Mouse (Mus musculus): Measurements from ENCODE around the gene Uggt2. TPM values are rescaled to one million over a fixed set of nuclear protein-coding genes. Genes with fewer than 3 reads are reported as not detected.
A peak's percentile ranks its signal among the peaks of the same experiment; 100 is the strongest.
"Not testable (repeated sequence)": the region's sequence is repeated elsewhere in the genome, so short reads cannot be mapped to it uniquely, and the experiment has no call there.

Gene Uggt2
- polyA plus RNA-seq, 1 experiment from 2014 or later = 15.4 TPM

DNA sequence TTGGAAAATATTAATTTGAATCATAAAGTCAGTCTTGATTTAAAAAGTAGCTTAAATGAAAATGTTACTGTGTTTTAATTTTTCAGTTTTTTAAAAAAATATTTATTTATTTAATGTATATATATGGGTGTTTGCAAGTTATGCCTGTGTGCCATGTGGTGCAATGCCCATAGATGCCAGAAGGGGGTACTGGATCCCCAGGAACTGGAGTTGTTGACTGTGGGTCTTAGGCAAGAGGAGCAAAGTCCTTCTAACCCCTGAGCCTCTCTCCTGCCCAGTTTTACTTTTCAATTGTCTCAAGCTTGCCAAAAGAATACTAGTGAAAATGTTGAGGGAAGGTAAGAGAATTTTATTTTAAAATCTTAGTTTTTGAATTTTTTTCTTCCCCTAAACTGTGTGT lies 95.9 kb downstream of the Uggt2 start:
- H3K27ac ChIP-seq (ENCODE audit: low read depth) = no peak overlapping the region
- no peaks in the 10 kb centered on the region for H3K27me3 ChIP-seq (replicated peaks; ENCODE audit: control insufficient read depth, insufficient read depth, low read length)
- peaks cover 23% of the 10 kb centered on the region for H3K36me3 ChIP-seq (ENCODE audit: control insufficient read depth, insufficient read depth, low read length)
- no peak overlapping the region for H3K9ac ChIP-seq (ENCODE audit: low read length)
- H3K4me1 ChIP-seq (replicated peaks; ENCODE audit: control insufficient read depth, insufficient read depth, low read length) = peaks cover 5% of the 10 kb centered on the region; the same call in 1 of the 2 replicates
- H3K9me3 ChIP-seq (ENCODE audit: control insufficient read depth, low read length) = no peaks in the 10 kb centered on the region
- no peak overlapping the region for H3K4me2 ChIP-seq (ENCODE audit: low read length)
- ATAC-seq (replicated peaks; ENCODE audit: low FRiP score, low TSS enrichment, low read depth) (no peak), DNase-seq (ENCODE audit: low spot score) (no peak)
- no peak overlapping the region for H3K4me3 ChIP-seq (ENCODE audit: low read depth, low read length)

DNA sequence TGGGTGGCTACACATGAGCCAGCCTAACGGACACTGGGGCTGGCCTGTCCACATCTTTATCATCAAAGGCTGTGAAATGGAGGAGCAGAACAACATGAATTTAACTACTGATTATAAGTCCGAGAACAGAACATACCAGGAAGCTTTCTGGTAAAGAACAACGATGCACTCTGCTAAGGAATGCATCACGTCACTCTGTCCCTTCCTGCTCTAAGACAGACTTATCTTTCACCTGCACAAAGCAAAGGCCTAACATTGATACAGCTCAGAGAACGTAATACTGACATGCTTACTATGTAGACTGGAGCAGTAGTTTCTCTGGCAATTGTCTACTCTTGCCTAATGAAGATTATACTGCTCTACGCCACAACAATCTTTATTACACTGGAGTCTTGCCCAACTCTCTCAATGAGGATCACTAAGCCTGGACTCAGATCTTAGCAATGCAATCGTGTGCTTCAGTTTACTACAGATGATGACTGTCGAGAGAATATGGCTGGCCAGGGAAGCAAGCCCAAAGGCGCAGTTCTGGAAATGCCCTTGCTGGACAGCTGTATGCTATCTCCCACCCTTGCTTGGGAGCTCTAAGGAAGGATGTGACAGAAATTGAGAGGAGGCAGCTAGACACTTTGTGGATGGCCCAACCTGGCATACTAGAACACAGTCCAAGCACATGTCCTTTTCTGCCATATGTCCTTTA lies 103.9 kb downstream of the Uggt2 start:
- Histone ChIP-seq H3K4me1 (replicated peaks; ENCODE audit: control insufficient read depth, insufficient read depth, low read length) (no peaks in the 10 kb centered on the region), H3K4me2 (ENCODE audit: low read length) (no peak overlapping the region), H3K4me3 (ENCODE audit: low read depth, low read length) (no peak overlapping the region), H3K27me3 (replicated peaks; ENCODE audit: control insufficient read depth, insufficient read depth, low read length) (no peaks in the 10 kb centered on the region), H3K36me3 (ENCODE audit: control insufficient read depth, insufficient read depth, low read length) (peaks cover 44% of the 10 kb centered on the region), H3K9me3 (ENCODE audit: control insufficient read depth, low read length) (no peaks in the 10 kb centered on the region), H3K9ac (ENCODE audit: low read length) (no peak overlapping the region), H3K27ac (ENCODE audit: low read depth) (no peak overlapping the region)
- DNase-seq (ENCODE audit: low spot score) = no peak
- WGBS = 92% methylated on average over 9 of the region's 9 CpGs
- no peak for ATAC-seq (replicated peaks; ENCODE audit: low FRiP score, low TSS enrichment, low read depth)

DNA sequence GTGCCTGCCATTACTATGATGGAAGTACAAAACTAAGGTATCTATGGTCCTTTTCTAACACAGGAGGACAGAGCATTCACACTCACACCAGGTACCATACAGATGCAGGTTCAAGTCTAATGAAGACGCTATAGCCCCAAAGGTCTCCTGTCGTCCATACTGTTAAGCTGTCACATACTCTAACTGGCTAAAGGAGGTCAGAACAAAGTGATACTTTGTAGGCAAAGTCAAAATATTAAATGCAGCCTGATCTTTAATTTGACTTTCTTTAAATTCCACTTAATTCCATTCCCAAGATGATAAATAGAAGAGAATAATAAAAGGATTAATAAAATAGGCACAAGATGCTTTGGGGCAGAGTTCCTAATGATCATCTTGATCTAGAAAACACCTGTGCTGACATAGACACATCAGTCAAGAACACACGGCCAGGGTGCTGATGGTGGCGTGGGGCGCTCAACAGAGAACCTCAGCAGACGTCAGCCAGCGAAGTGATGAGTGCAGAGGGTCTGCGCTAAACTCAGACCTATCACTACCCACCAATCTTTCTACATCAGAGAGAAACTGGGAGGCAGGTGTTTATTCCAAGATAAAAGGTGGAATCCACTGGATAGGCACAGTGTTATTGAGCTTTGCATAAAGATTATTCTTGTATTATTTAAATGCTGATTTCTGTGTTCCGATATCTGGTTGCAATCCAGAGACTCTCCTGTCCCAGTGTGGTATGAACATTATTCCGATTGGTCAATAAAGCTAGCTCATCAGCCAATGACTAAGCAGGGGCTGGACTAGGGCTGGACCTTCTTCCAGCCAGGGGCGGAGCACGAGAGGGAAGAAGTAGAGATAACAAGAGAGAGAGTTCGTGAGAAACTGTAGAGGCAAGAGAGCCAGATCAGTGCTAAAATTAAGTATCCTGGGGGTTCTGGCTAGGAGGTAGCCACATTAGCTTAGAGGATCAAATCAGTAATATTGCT lies 111.4 kb downstream of the Uggt2 start:
- Histone ChIP-seq H3K27ac (ENCODE audit: low read depth) (no peak overlapping the region), H3K27me3 (replicated peaks; ENCODE audit: control insufficient read depth, insufficient read depth, low read length) (no peaks in the 10 kb centered on the region), H3K4me3 (ENCODE audit: low read depth, low read length) (no peak overlapping the region), H3K4me2 (ENCODE audit: low read length) (no peak overlapping the region), H3K9me3 (ENCODE audit: control insufficient read depth, low read length) (no peaks in the 10 kb centered on the region), H3K36me3 (ENCODE audit: control insufficient read depth, insufficient read depth, low read length) (peaks cover 29% of the 10 kb centered on the region), H3K9ac (ENCODE audit: low read length) (no peak overlapping the region), H3K4me1 (replicated peaks; ENCODE audit: control insufficient read depth, insufficient read depth, low read length) (no peaks in the 10 kb centered on the region)
- no peak for ATAC-seq (replicated peaks; ENCODE audit: low FRiP score, low TSS enrichment, low read depth)
- WGBS = 55% methylated on average over 13 of the region's 13 CpGs
- peak; percentile 41 for DNase-seq (ENCODE audit: low spot score)

DNA sequence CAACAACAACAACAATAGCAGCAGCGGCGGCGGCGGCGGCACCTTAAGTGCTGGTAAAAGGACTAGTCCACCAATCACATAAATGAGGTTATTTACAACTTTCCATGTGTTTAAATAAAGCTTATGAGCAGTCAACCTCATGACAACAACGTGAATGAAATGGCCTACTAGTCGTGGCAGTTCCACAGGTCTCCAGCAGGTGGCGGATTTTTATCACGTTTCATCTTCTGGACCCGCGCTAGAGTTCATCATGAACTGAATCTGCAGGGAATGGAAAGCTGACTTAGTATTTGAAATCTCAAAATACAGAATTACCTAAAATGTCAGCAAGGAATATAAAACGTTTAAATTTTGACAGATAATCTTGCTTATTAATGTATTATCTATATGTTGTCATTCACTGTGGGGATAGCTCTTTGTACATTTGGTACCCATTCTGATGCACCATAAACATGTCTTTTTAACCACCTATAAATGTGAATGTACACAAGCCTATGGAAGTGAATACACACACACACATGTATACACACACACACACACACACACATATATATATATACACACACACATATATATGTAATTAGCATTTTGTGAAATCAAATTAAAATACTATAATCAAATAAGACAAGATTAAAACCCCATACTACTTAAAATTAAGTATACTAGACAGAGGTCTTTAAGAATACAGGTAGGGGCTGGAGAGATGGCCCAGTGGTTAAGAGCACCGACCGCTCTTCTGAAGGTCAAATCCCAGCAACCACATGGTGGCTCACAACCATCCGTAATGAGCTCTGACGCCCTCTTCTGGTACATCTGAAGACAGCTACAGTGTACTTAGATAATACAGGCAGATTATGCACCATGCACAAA lies 112.3 kb downstream of the Uggt2 start:
- no peak overlapping the region for H3K4me3 ChIP-seq (ENCODE audit: low read depth, low read length)
- no peak overlapping the region for H3K27ac ChIP-seq (ENCODE audit: low read depth)
- ATAC-seq (replicated peaks; ENCODE audit: low FRiP score, low TSS enrichment, low read depth) = no peak
- H3K36me3 ChIP-seq (ENCODE audit: control insufficient read depth, insufficient read depth, low read length) = peaks cover 26% of the 10 kb centered on the region
- 44% methylated on average over 16 of the region's 16 CpGs for WGBS
- H3K9me3 ChIP-seq (ENCODE audit: control insufficient read depth, low read length) = no peaks in the 10 kb centered on the region
- H3K4me2 ChIP-seq (ENCODE audit: low read length) = no peak overlapping the region
- H3K4me1 ChIP-seq (replicated peaks; ENCODE audit: control insufficient read depth, insufficient read depth, low read length) = no peaks in the 10 kb centered on the region
- DNase-seq (ENCODE audit: low spot score) = peak; percentile 86
- H3K9ac ChIP-seq (ENCODE audit: low read length) = no peak overlapping the region
- no peaks in the 10 kb centered on the region for H3K27me3 ChIP-seq (replicated peaks; ENCODE audit: control insufficient read depth, insufficient read depth, low read length)

DNA sequence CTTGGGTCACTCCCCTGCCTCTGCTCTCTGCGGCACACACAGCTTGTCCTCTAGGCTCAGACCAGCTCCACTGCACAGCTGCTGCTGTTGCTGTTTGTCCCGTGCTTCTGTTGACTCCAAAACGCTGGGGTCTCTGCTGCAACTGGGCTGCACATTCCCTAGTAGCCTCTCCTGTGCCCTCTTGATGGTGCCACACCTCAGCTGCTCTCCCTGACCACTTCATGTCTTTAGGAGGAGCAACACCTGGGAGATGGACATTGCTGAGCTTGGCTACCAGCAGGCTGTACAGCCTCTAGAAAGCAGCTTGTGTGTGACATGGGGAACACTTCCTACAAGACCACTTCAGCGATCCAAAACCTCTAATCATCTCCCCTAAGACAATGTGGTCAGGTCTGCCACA lies 115.1 kb downstream of the Uggt2 start:
- Histone ChIP-seq H3K4me2 (ENCODE audit: low read length) (no peak overlapping the region), H3K4me3 (ENCODE audit: low read depth, low read length) (no peak overlapping the region), H3K27ac (ENCODE audit: low read depth) (no peak overlapping the region), H3K9ac (ENCODE audit: low read length) (no peak overlapping the region), H3K36me3 (ENCODE audit: control insufficient read depth, insufficient read depth, low read length) (peaks cover 50% of the 10 kb centered on the region), H3K27me3 (replicated peaks; ENCODE audit: control insufficient read depth, insufficient read depth, low read length) (no peaks in the 10 kb centered on the region), H3K9me3 (ENCODE audit: control insufficient read depth, low read length) (no peaks in the 10 kb centered on the region), H3K4me1 (replicated peaks; ENCODE audit: control insufficient read depth, insufficient read depth, low read length) (no peaks in the 10 kb centered on the region)
- ATAC-seq (replicated peaks; ENCODE audit: low FRiP score, low TSS enrichment, low read depth) (no peak), DNase-seq (ENCODE audit: low spot score) (no peak)
- 90% methylated on average over 4 of the region's 4 CpGs for WGBS

DNA sequence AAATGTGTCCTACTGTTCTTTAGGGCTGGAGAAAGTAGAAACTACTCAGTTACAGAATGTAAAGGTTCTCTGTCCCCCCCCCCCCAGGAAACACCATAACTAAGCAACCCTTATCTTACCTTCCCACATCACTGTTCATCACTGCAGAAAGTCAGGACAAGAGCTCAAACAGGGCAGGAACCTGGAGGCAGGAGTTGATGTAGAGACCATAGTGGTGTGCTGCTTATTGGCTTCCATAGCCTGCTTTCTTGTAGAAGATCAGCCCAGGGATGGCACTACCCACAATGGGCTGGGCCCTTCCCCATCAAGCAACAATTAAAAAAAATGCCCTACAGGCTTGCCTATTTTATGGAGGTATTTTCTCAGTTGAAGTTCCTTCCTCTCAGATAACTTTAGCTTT lies 115.8 kb downstream of the Uggt2 start:
- DNase-seq (ENCODE audit: low spot score) (no peak), ATAC-seq (replicated peaks; ENCODE audit: low FRiP score, low TSS enrichment, low read depth) (no peak)
- H3K27ac ChIP-seq (ENCODE audit: low read depth) = no peak overlapping the region
- peaks cover 56% of the 10 kb centered on the region for H3K36me3 ChIP-seq (ENCODE audit: control insufficient read depth, insufficient read depth, low read length)
- H3K4me2 ChIP-seq (ENCODE audit: low read length) = no peak overlapping the region
- no peaks in the 10 kb centered on the region for H3K9me3 ChIP-seq (ENCODE audit: control insufficient read depth, low read length)
- no peaks in the 10 kb centered on the region for H3K27me3 ChIP-seq (replicated peaks; ENCODE audit: control insufficient read depth, insufficient read depth, low read length)
- H3K4me3 ChIP-seq (ENCODE audit: low read depth, low read length) = no peak overlapping the region
- H3K4me1 ChIP-seq (replicated peaks; ENCODE audit: control insufficient read depth, insufficient read depth, low read length) = no peaks in the 10 kb centered on the region
- H3K9ac ChIP-seq (ENCODE audit: low read length) = no peak overlapping the region

DNA sequence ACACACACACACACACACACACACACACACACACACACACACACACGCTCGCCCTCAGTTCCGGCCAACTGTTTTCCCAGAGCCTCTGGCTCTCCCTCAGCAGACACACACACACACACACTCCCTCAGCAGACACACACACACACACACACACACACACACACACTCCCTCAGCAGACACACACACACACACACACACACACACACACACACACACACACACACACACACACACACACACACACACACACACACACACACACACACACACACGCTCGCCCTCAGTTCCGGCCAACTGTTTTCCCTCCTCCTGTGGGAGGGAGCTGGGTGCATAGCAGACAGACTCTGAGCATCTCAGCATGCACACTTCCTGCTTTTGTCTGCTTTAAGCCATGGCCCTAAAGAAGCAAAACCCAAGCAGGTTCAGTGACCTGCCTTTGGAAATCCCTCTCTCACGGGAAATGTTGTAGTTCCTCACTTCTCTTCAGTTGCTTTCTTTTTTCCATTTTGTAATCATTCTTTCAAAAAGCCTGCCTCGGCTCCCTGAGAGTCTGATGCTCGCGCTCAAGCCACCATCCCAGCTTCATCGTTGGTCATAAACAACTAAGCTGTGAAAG lies 116.7 kb downstream of the Uggt2 start:
- not testable (repeated sequence) for H3K4me3 ChIP-seq (ENCODE audit: low read depth, low read length); H3K4me1 ChIP-seq (replicated peaks; ENCODE audit: control insufficient read depth, insufficient read depth, low read length); H3K4me2 ChIP-seq (ENCODE audit: low read length); H3K9ac ChIP-seq (ENCODE audit: low read length); H3K27ac ChIP-seq (ENCODE audit: low read depth); DNase-seq (ENCODE audit: low spot score); H3K9me3 ChIP-seq (ENCODE audit: control insufficient read depth, low read length); H3K27me3 ChIP-seq (replicated peaks; ENCODE audit: control insufficient read depth, insufficient read depth, low read length)
- ATAC-seq (replicated peaks; ENCODE audit: low FRiP score, low TSS enrichment, low read depth) = 0 out of 2 replicates have a peak, but pooled peaks have one; percentile 34
- peaks cover 65% of the 10 kb centered on the region for H3K36me3 ChIP-seq (ENCODE audit: control insufficient read depth, insufficient read depth, low read length)
- WGBS = 70% methylated on average over 7 of the region's 11 CpGs

Measured in intestine, embryonic 14.5 days (tissue).